Comparison of ENCODE assay signal across 28 mouse cellular contexts in genomic region chr4:107221524-107221923, GRCm38 (mm10). TPM values are rescaled to one million over a fixed set of nuclear protein-coding genes. Genes with fewer than 3 reads are reported as not detected.
DNase-seq lines count a peak whose midpoint lies in the region; ATAC-seq and TF ChIP-seq lines count a peak whose summit lies in the region.
"Had no signal": no experiment of that assay in that cellular context is flagged by ENCODE, and none has a peak within 500 bp of the region (broad histone marks: within the 10 kb centered on the region; RNA-seq: fewer than 3 reads in every experiment).

No protein-coding gene starts in this region.

- TF ChIP-seq CTCF in cerebellum, adult 2 months (IDR thresholded peaks at IDR 0.05; ENCODE audit: borderline replicate concordance, insufficient read depth, low read depth, low read length), result no peak
- no peak for TF ChIP-seq CTCF in intestine, postnatal 0 days (IDR thresholded peaks at IDR 0.05; ENCODE audit: low read depth)

- peak; percentile 14 for DNase-seq in adrenal gland, adult 2 months
- no peak for DNase-seq in adrenal gland, adult (ENCODE audit: inconsistent age in 2 of 2, low spot score in 1 of 2)
- DNase-seq in heart, postnatal 14 days, result peak; percentile 16 to 18
- DNase-seq in heart, adult 9 months (ENCODE audit: low spot score in 2 of 2), result no peak
- DNase-seq in cerebellum, adult 2 months, result peak; percentile 14 to 35
- peak; percentile 10 to 13 for DNase-seq in cerebellum, postnatal 36 days
- DNase-seq: gastrocnemius, postnatal 36 days; kidney, adult 9 months; kidney, postnatal 14 days; thymus, postnatal 14 days had no signal

- no peak overlapping the region for H3K4me2 ChIP-seq in intestine, postnatal 0 days (replicated peaks; ENCODE audit: low read depth)
- H3K4me2 ChIP-seq: heart, embryonic 15.5 days; hindbrain, embryonic 15.5 days; limb, embryonic 12.5 days; lung, embryonic 15.5 days; midbrain, embryonic 15.5 days; neural tube, embryonic 12.5 days had no signal

- no peaks in the 10 kb centered on the region for H3K27me3 ChIP-seq in cerebellum, adult 2 months (ENCODE audit: control insufficient read depth, insufficient read depth, low read length)
- H3K27me3 ChIP-seq in intestine, postnatal 0 days (replicated peaks; ENCODE audit: control insufficient read depth, insufficient read depth, low read length), result no peaks in the 10 kb centered on the region
- H3K27me3 ChIP-seq: hindbrain, embryonic 15.5 days; limb, embryonic 12.5 days; lung, embryonic 15.5 days; midbrain, embryonic 15.5 days; neural tube, embryonic 12.5 days had no signal

- no peak for ATAC-seq in intestine, postnatal 0 days
- ATAC-seq: activated CD4-positive, CD25-positive, alpha-beta regulatory T cell, adult 4 months; midbrain, embryonic 15.5 days had no signal

- whole genome bisulfite sequencing in cerebellum, adult 2 months, result 24% methylated on average over 5 of the region's 5 CpGs
- WGBS in intestine, postnatal 0 days, result 83% methylated on average over 5 of the region's 5 CpGs

- H3K9me3 ChIP-seq in intestine, postnatal 0 days (ENCODE audit: control insufficient read depth), result no peaks in the 10 kb centered on the region
- H3K9me3 ChIP-seq: heart, embryonic 15.5 days; hindbrain, embryonic 15.5 days; limb, embryonic 12.5 days; lung, embryonic 15.5 days; midbrain, embryonic 15.5 days; neural tube, embryonic 12.5 days had no signal

- H3K27ac ChIP-seq in cerebellum, adult 2 months (ENCODE audit: insufficient read depth, low read length), result no peak overlapping the region
- H3K27ac ChIP-seq in intestine, postnatal 0 days (ENCODE audit: low read depth, low read length), result no peak overlapping the region
- H3K27ac ChIP-seq: heart, adult 2 months; heart, embryonic 15.5 days; hindbrain, embryonic 15.5 days; limb, embryonic 12.5 days; liver, embryonic 14.5 days; lung, embryonic 15.5 days; macrophage; midbrain, embryonic 15.5 days; neural tube, embryonic 12.5 days had no signal

- intact Hi-C loops in heart, postnatal 14 days (cut with DNase I), result no loop called here

- H3K36me3 ChIP-seq in intestine, postnatal 0 days (ENCODE audit: control insufficient read depth, insufficient read depth), result no peaks in the 10 kb centered on the region
- H3K36me3 ChIP-seq: heart, embryonic 15.5 days; hindbrain, embryonic 15.5 days; limb, embryonic 12.5 days; lung, embryonic 15.5 days; midbrain, embryonic 15.5 days; neural tube, embryonic 12.5 days had no signal

- H3K9ac ChIP-seq in intestine, postnatal 0 days (ENCODE audit: low read depth, low read length), result no peak overlapping the region
- H3K9ac ChIP-seq: heart, embryonic 15.5 days; hindbrain, embryonic 15.5 days; limb, embryonic 12.5 days; liver, embryonic 14.5 days; lung, embryonic 15.5 days; midbrain, embryonic 15.5 days; neural tube, embryonic 12.5 days had no signal

- no peak overlapping the region for H3K4me3 ChIP-seq in cerebellum, adult 2 months (replicated peaks; ENCODE audit: insufficient read depth, low read depth, low read length)
- H3K4me3 ChIP-seq in intestine, postnatal 0 days (ENCODE audit: low read depth, low read length), result no peak overlapping the region
- H3K4me3 ChIP-seq: heart, adult 2 months; heart, embryonic 15.5 days; hindbrain, embryonic 15.5 days; limb, embryonic 12.5 days; lung, embryonic 15.5 days; midbrain, embryonic 15.5 days; neural tube, embryonic 12.5 days had no signal

- H3K4me1 ChIP-seq in cerebellum, adult 2 months (ENCODE audit: control insufficient read depth, insufficient read depth, low read length), result peaks cover 9% of the 10 kb centered on the region; the same call in 1 of the 2 replicates
- no peaks in the 10 kb centered on the region for H3K4me1 ChIP-seq in intestine, postnatal 0 days (replicated peaks; ENCODE audit: control insufficient read depth, insufficient read depth, low read length)
- H3K4me1 ChIP-seq: heart, embryonic 15.5 days; hindbrain, embryonic 15.5 days; limb, embryonic 12.5 days; lung, embryonic 15.5 days; midbrain, embryonic 15.5 days; neural tube, embryonic 12.5 days had no signal

- TF ChIP-seq POLR2A in cerebellum, adult 2 months (IDR thresholded peaks at IDR 0.05; ENCODE audit: borderline replicate concordance, insufficient read depth, low read length), result no peak

RNA-seq across cellular contexts. Expression of gene Ldlrad1, which starts 12.5 kb away (rescaled TPM):
- not detected for total RNA-seq in adrenal gland, adult 2 months (2021)
- polyA plus RNA-seq in adrenal gland, adult 2 months (2012; rRNA removed), result 0.15 and 0.45 TPM in 2 replicates
- total RNA-seq in heart, postnatal 14 days (2021), result under 1 TPM in 1 of 2 experiments, not detected in 1; 0.33 TPM
- not detected in 2 replicates for polyA plus RNA-seq in cerebellum, adult 2 months (2012; rRNA removed)
- polyA plus RNA-seq in intestine, postnatal 0 days (2015; fragmentation: Nextera tagmentation; extraction: Ambion mirVana), result not detected in 2 replicates
- total RNA-seq: adrenal gland, postnatal 36 days; common myeloid progenitor, adult 5-6 weeks; gastrocnemius, adult 18-20 months; gastrocnemius, postnatal 36 days; heart, adult 2 months had no signal
- polyA plus RNA-seq: embryonic facial prominence, embryonic 11.5 days; forebrain, embryonic 11.5 days; heart, embryonic 15.5 days; hindbrain, embryonic 15.5 days; intestine, embryonic 14.5 days; limb, embryonic 12.5 days; liver, embryonic 14.5 days; lung, embryonic 15.5 days; macrophage; midbrain, embryonic 15.5 days; neural tube, embryonic 12.5 days; stomach, embryonic 14.5 days had no signal

RNA-seq across cellular contexts. Expression of gene Lrrc42, which starts 31.8 kb away (rescaled TPM):
- 10 to 100 TPM; 28.0 to 31.7 TPM for total RNA-seq in adrenal gland, adult 2 months (2021)
- 7.7 and 9.0 TPM in 2 replicates for polyA plus RNA-seq in adrenal gland, adult 2 months (2012; rRNA removed)
- total RNA-seq in heart, postnatal 14 days (2021), result 10 to 100 TPM; 11.1 to 14.1 TPM
- 23.4 and 24.1 TPM in 2 replicates for polyA plus RNA-seq in cerebellum, adult 2 months (2012; rRNA removed)
- 27.7 and 29.5 TPM in 2 replicates for polyA plus RNA-seq in intestine, postnatal 0 days (2015; fragmentation: Nextera tagmentation; extraction: Ambion mirVana)

RNA-seq across cellular contexts. Expression of gene Hspb11, which starts 31.9 kb away (rescaled TPM):
- 10 to 100 TPM; 16.7 to 19.1 TPM for total RNA-seq in adrenal gland, adult 2 months (2021)
- 0.30 and 0.83 TPM in 2 replicates for polyA plus RNA-seq in adrenal gland, adult 2 months (2012; rRNA removed)
- 10 to 100 TPM; 14.6 TPM for total RNA-seq in heart, postnatal 14 days (2021)
- 22.5 and 23.5 TPM in 2 replicates for polyA plus RNA-seq in cerebellum, adult 2 months (2012; rRNA removed)
- 25.5 and 27.0 TPM in 2 replicates for polyA plus RNA-seq in intestine, postnatal 0 days (2015; fragmentation: Nextera tagmentation; extraction: Ambion mirVana)

RNA-seq across cellular contexts. Expression of gene Tceanc2, which starts 42.6 kb away (rescaled TPM):
- total RNA-seq in adrenal gland, adult 2 months (2021), result 10 to 100 TPM; 22.7 to 26.7 TPM
- 5.3 and 5.4 TPM in 2 replicates for polyA plus RNA-seq in adrenal gland, adult 2 months (2012; rRNA removed)
- 10 to 100 TPM; 11.8 to 12.5 TPM for total RNA-seq in heart, postnatal 14 days (2021)
- polyA plus RNA-seq in cerebellum, adult 2 months (2012; rRNA removed), result 9.9 and 10.0 TPM in 2 replicates
- 16.6 and 17.7 TPM in 2 replicates for polyA plus RNA-seq in intestine, postnatal 0 days (2015; fragmentation: Nextera tagmentation; extraction: Ambion mirVana)

RNA-seq across cellular contexts. Expression of gene Tmem59, which starts 43.3 kb away (rescaled TPM):
- total RNA-seq in adrenal gland, adult 2 months (2021), result 100 to 1,000 TPM; 274 to 379 TPM
- 746 and 999 TPM in 2 replicates for polyA plus RNA-seq in adrenal gland, adult 2 months (2012; rRNA removed)
- 100 to 1,000 TPM; 149 to 155 TPM for total RNA-seq in heart, postnatal 14 days (2021)
- 258 and 285 TPM in 2 replicates for polyA plus RNA-seq in cerebellum, adult 2 months (2012; rRNA removed)
- 560 and 584 TPM in 2 replicates for polyA plus RNA-seq in intestine, postnatal 0 days (2015; fragmentation: Nextera tagmentation; extraction: Ambion mirVana)

Comparison
In these comparisons a context has a peak if more than half of its experiments do, and no peak if none do; other contexts are left out.
1. DNase-seq: peak in adrenal gland, adult 2 months (single experiment), heart, postnatal 14 days (2 of 2), cerebellum, adult 2 months (2 of 2) and cerebellum, postnatal 36 days (2 of 2); none in adrenal gland, adult (0 of 2) and heart, adult 9 months (0 of 2).
2. RNA of gene Hspb11, which starts 31.9 kb away (polyA plus RNA-seq): 25.5 to 27.0 TPM in intestine, postnatal 0 days and 22.5 to 23.5 TPM in cerebellum, adult 2 months; 0.30 to 0.83 TPM in adrenal gland, adult 2 months; every median in the first group is over 10 times any median in the second.